Mouse (Mus musculus): ENCODE data around the gene Pim1. TPM values are rescaled to one million over a fixed set of nuclear protein-coding genes. Genes with fewer than 3 reads are reported as not detected.

Pim1 gene
- polyA plus RNA-seq, 1 experiment from 2014 or later = 10.1 TPM

DNA sequence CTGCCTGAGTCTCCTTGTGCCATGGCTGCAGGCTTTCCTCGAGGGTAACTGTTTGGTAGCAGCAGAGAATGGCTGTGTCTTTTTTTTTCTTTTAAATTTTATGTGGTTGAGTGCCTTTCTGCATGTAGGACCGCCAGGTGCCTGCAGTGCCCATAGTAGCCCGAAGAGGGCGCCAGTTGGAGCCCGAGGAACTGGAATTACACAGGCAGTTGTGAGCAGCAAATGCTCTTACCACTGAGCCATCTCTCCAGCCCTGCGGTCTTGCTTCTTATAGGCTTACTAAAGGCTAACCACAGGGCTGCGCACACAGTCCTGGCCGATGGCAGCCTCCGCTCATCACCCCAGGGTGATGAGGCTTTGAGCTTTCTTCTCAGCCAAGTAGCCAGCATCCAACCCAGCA, 40.7 kb downstream of the Pim1 start:
- Histone ChIP-seq H3K9ac (replicated peaks; ENCODE audit: low read depth, low read length) (no peak overlapping the region), H3K9me3 (ENCODE audit: control insufficient read depth, low read depth, low read length) (no peaks in the 10 kb centered on the region; the same call in 1 of the 2 replicates), H3K27ac (ENCODE audit: low read length) (no peak overlapping the region), H3K4me3 (ENCODE audit: low read depth, low read length) (no peak overlapping the region), H3K27me3 (ENCODE audit: control insufficient read depth, insufficient read depth, low read length) (no peaks in the 10 kb centered on the region), H3K4me1 (ENCODE audit: control insufficient read depth, insufficient read depth, low read length) (no peaks in the 10 kb centered on the region), H3K4me2 (replicated peaks; ENCODE audit: low read depth, low read length) (no peak overlapping the region), H3K36me3 (ENCODE audit: control insufficient read depth, insufficient read depth, low read length) (no peaks in the 10 kb centered on the region)
- WGBS = 74% methylated on average over 9 of the region's 9 CpGs
- ATAC-seq (ENCODE audit: insufficient number of reproducible peaks, insufficient read depth, low FRiP score, low read depth) = no peak

DNA sequence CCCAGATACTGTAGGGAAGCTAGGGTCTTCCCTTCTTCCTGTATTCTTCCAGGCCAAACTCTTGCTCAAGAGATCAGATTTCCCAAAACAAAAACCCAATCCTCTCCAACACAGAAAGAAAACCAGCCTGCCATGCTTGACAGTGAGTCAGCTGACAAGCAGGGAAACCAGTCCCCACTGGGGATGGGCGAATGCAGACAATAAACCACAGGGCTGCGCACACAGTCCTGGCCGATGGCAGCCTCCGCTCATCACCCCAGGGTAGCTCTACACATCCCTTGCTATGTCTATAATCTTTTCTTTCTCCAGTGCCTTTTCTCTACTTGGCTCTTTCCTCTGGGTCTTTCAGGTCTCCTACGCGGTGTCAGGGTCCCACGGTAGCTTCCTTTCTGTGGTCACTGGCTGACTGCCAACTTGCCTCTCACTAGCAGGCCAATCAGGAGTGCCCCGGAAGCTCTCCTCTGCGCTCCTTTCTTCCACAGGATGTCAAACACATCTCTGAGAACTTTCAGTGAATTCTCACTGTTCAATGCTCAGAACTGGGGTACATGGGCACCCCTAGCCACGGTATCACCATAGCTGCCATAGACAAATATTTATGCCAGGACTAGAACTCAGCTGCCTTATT, 41.3 kb downstream of the Pim1 start:
- Histone ChIP-seq H3K4me1 (ENCODE audit: control insufficient read depth, insufficient read depth, low read length) (no peaks in the 10 kb centered on the region), H3K4me2 (replicated peaks; ENCODE audit: low read depth, low read length) (no peak overlapping the region), H3K27me3 (ENCODE audit: control insufficient read depth, insufficient read depth, low read length) (no peaks in the 10 kb centered on the region), H3K9ac (replicated peaks; ENCODE audit: low read depth, low read length) (no peak overlapping the region), H3K36me3 (ENCODE audit: control insufficient read depth, insufficient read depth, low read length) (no peaks in the 10 kb centered on the region), H3K27ac (ENCODE audit: low read length) (no peak overlapping the region), H3K9me3 (ENCODE audit: control insufficient read depth, low read depth, low read length) (no peaks in the 10 kb centered on the region; the same call in 1 of the 2 replicates), H3K4me3 (ENCODE audit: low read depth, low read length) (no peak overlapping the region)
- no peak for ATAC-seq (ENCODE audit: insufficient number of reproducible peaks, insufficient read depth, low FRiP score, low read depth)
- WGBS = 63% methylated on average over 10 of the region's 10 CpGs

- H3K4me2 ChIP-seq (replicated peaks; ENCODE audit: low read depth, low read length) = no peak overlapping the region
- H3K4me3 ChIP-seq (ENCODE audit: low read depth, low read length) = no peak overlapping the region
- H3K4me1 ChIP-seq (ENCODE audit: control insufficient read depth, insufficient read depth, low read length) = no peaks in the 10 kb centered on the region
- no peaks in the 10 kb centered on the region; the same call in 1 of the 2 replicates for H3K9me3 ChIP-seq (ENCODE audit: control insufficient read depth, low read depth, low read length)
- no peaks in the 10 kb centered on the region for H3K27me3 ChIP-seq (ENCODE audit: control insufficient read depth, insufficient read depth, low read length)
- no peak overlapping the region for H3K9ac ChIP-seq (replicated peaks; ENCODE audit: low read depth, low read length)
- WGBS = 91% methylated on average over 11 of the region's 11 CpGs
- no peaks in the 10 kb centered on the region for H3K36me3 ChIP-seq (ENCODE audit: control insufficient read depth, insufficient read depth, low read length)
- ATAC-seq (ENCODE audit: insufficient number of reproducible peaks, insufficient read depth, low FRiP score, low read depth) = no peak
- H3K27ac ChIP-seq (ENCODE audit: low read length) = no peak overlapping the region
Measured at GRCm38 (mm10) chr17:29533866-29534265, 43.3 kb downstream of the Pim1 start.

DNA sequence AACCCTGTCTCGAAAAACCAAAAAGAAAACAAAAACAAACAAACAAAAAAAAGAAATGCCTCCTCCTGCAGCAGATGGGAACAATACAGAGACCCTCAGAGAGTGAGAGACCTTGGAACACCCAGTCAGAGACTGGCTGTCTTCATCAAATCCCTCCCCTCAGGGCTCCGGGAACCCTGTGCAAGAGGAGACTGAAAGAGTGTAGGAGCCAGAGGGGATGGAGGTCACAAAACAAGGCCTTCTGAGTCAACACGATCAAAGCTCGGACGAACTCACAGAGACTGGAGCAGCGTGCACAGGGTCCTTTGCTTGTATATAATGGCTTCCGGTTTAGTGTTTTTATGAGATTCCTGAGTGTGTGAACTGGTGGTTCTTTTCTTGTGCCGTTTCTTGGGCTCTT, 49.9 kb downstream of the Pim1 start:
- no peak overlapping the region for H3K4me2 ChIP-seq (replicated peaks; ENCODE audit: low read depth, low read length)
- ATAC-seq (ENCODE audit: insufficient number of reproducible peaks, insufficient read depth, low FRiP score, low read depth) = no peak
- no peak overlapping the region for H3K9ac ChIP-seq (replicated peaks; ENCODE audit: low read depth, low read length)
- H3K4me1 ChIP-seq (ENCODE audit: control insufficient read depth, insufficient read depth, low read length) = no peaks in the 10 kb centered on the region
- H3K4me3 ChIP-seq (ENCODE audit: low read depth, low read length) = no peak overlapping the region
- no peaks in the 10 kb centered on the region for H3K36me3 ChIP-seq (ENCODE audit: control insufficient read depth, insufficient read depth, low read length)
- 83% methylated on average over 8 of the region's 8 CpGs for WGBS
- no peaks in the 10 kb centered on the region for H3K9me3 ChIP-seq (ENCODE audit: control insufficient read depth, low read depth, low read length)
- no peak overlapping the region for H3K27ac ChIP-seq (ENCODE audit: low read length)
- no peaks in the 10 kb centered on the region for H3K27me3 ChIP-seq (ENCODE audit: control insufficient read depth, insufficient read depth, low read length)

- no peak overlapping the region for H3K9ac ChIP-seq (replicated peaks; ENCODE audit: low read depth, low read length)
- no peaks in the 10 kb centered on the region for H3K9me3 ChIP-seq (ENCODE audit: control insufficient read depth, low read depth, low read length)
- WGBS = 61% methylated on average over 14 of the region's 14 CpGs
- H3K36me3 ChIP-seq (ENCODE audit: control insufficient read depth, insufficient read depth, low read length) = no peaks in the 10 kb centered on the region
- no peaks in the 10 kb centered on the region for H3K27me3 ChIP-seq (ENCODE audit: control insufficient read depth, insufficient read depth, low read length)
- H3K27ac ChIP-seq (ENCODE audit: low read length) = no peak overlapping the region
- H3K4me3 ChIP-seq (ENCODE audit: low read depth, low read length) = no peak overlapping the region
- ATAC-seq (ENCODE audit: insufficient number of reproducible peaks, insufficient read depth, low FRiP score, low read depth) = no peak
- H3K4me2 ChIP-seq (replicated peaks; ENCODE audit: low read depth, low read length) = no peak overlapping the region
- no peaks in the 10 kb centered on the region for H3K4me1 ChIP-seq (ENCODE audit: control insufficient read depth, insufficient read depth, low read length)
Measured at GRCm38 (mm10) chr17:29541419-29541818, 50.9 kb downstream of the Pim1 start.

DNA sequence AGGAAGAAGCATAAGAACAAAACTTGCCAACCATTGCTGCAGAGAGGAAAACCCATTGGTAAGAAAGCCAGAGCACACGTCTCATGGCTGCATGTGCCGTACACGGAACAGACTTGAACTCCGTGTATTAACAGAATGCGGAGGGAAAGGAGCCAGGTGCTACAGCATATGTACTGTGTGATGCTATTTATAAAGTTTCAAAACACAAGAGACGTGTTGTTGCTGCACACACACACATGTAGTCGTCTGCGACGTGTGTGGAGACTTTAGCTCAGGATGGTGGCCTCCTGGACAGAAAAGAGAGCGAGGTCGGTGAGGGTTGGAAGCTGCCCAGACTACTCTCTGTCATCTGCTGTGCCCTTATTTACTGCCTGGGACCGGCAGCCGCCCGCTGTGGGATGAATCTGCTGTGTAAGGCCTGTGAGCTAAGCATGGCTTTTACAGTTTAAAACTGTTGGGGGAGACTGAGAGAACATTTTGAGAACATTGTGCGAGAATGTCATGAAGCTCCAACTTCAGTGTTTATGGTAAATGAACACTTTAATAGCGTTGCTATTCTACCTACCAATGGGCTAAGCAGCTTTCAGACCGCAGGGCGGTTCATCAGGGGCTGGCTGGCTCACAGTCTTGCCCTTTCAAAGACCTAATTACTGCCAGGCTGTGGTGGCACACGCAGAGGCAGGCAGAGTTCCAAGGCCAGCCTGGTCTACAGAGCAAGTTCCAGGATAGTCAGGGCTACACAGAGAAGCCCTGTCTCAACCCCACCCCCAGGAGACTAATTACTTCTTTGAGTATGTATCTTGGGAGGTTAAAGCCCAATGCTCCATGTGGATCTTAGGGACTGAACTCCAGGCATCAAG, 52.5 kb downstream of the Pim1 start:
- Histone ChIP-seq H3K27me3 (ENCODE audit: control insufficient read depth, insufficient read depth, low read length) (no peaks in the 10 kb centered on the region), H3K4me1 (ENCODE audit: control insufficient read depth, insufficient read depth, low read length) (no peaks in the 10 kb centered on the region), H3K4me2 (replicated peaks; ENCODE audit: low read depth, low read length) (no peak overlapping the region), H3K27ac (ENCODE audit: low read length) (no peak overlapping the region), H3K9ac (replicated peaks; ENCODE audit: low read depth, low read length) (no peak overlapping the region), H3K4me3 (ENCODE audit: low read depth, low read length) (no peak overlapping the region), H3K9me3 (ENCODE audit: control insufficient read depth, low read depth, low read length) (no peaks in the 10 kb centered on the region), H3K36me3 (ENCODE audit: control insufficient read depth, insufficient read depth, low read length) (no peaks in the 10 kb centered on the region)
- ATAC-seq (ENCODE audit: insufficient number of reproducible peaks, insufficient read depth, low FRiP score, low read depth) = no peak
- 86% methylated on average over 19 of the region's 19 CpGs for WGBS

- Histone ChIP-seq H3K27ac (ENCODE audit: low read length) (no peak overlapping the region), H3K9me3 (ENCODE audit: control insufficient read depth, low read depth, low read length) (no peaks in the 10 kb centered on the region), H3K36me3 (ENCODE audit: control insufficient read depth, insufficient read depth, low read length) (no peaks in the 10 kb centered on the region), H3K27me3 (ENCODE audit: control insufficient read depth, insufficient read depth, low read length) (no peaks in the 10 kb centered on the region), H3K4me2 (replicated peaks; ENCODE audit: low read depth, low read length) (no peak overlapping the region), H3K4me1 (ENCODE audit: control insufficient read depth, insufficient read depth, low read length) (no peaks in the 10 kb centered on the region), H3K9ac (replicated peaks; ENCODE audit: low read depth, low read length) (no peak overlapping the region), H3K4me3 (ENCODE audit: low read depth, low read length) (no peak overlapping the region)
- WGBS = 73% methylated on average over 2 of the region's 2 CpGs
- ATAC-seq (ENCODE audit: insufficient number of reproducible peaks, insufficient read depth, low FRiP score, low read depth) = no peak
Measured at GRCm38 (mm10) chr17:29544064-29544463, 53.5 kb downstream of the Pim1 start.

DNA sequence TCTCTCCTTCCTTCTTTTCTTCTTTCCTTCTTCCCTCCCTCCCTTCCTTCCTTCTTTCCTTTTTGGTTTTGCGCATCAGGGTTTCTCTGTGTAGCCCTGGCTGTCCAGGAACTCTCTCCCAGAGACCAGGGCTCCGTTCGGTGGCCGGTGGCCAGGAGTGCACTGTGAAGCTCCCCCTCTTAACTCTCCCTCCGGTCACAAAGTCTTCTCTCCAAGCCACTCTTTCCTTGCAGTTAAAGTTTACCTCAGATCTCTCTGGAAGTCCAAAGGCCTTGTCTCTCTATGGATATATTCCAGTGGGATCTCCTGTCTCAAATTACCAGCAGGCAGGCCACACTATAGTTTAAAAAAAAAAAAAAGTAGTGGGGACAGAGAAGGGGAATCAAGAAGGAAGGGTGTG, 54.7 kb downstream of the Pim1 start:
- Histone ChIP-seq H3K36me3 (ENCODE audit: control insufficient read depth, insufficient read depth, low read length) (no peaks in the 10 kb centered on the region), H3K9ac (replicated peaks; ENCODE audit: low read depth, low read length) (no peak overlapping the region), H3K27ac (ENCODE audit: low read length) (no peak overlapping the region), H3K4me3 (ENCODE audit: low read depth, low read length) (no peak overlapping the region), H3K4me2 (replicated peaks; ENCODE audit: low read depth, low read length) (no peak overlapping the region), H3K27me3 (ENCODE audit: control insufficient read depth, insufficient read depth, low read length) (no peaks in the 10 kb centered on the region), H3K4me1 (ENCODE audit: control insufficient read depth, insufficient read depth, low read length) (peaks cover 3% of the 10 kb centered on the region; the same call in 1 of the 2 replicates), H3K9me3 (ENCODE audit: control insufficient read depth, low read depth, low read length) (no peaks in the 10 kb centered on the region)
- no peak for ATAC-seq (ENCODE audit: insufficient number of reproducible peaks, insufficient read depth, low FRiP score, low read depth)
- 92% methylated on average over 5 of the region's 5 CpGs for WGBS
